Mouse (Mus musculus) kidney, postnatal 10 days (tissue): ENCODE measurements around the gene Frat2.

Experiments
- DNase-seq: peaks from one replicate; pipeline ENCODE4 v3.0.0; 2021; ENCODE audit warnings: mixed read lengths

The Frat2 gene

GRCm38 (mm10) chr19:41818749-41819148 lies 29.2 kb downstream of the Frat2 start:
- DNase-seq: no peak

- DNase-seq: no peak
Observed at GRCm38 (mm10) chr19:41817325-41817724, 30.6 kb downstream of the Frat2 start.

- no peak for DNase-seq
Observed at GRCm38 (mm10) chr19:41816915-41817314, 31.0 kb downstream of the Frat2 start.

GRCm38 (mm10) chr19:41816410-41816809 lies 31.5 kb downstream of the Frat2 start:
- no peak for DNase-seq

- no peak for DNase-seq
Observed at GRCm38 (mm10) chr19:41813374-41813773, 34.6 kb downstream of the Frat2 start.

GRCm38 (mm10) chr19:41812525-41812924 lies 35.4 kb downstream of the Frat2 start:
- DNase-seq: no peak

GRCm38 (mm10) chr19:41810074-41810473 lies 37.9 kb downstream of the Frat2 start:
- no peak for DNase-seq

GRCm38 (mm10) chr19:41808104-41808634 lies 39.8 kb downstream of the Frat2 start:
- no peak for DNase-seq

GRCm38 (mm10) chr19:41807497-41807896 lies 40.4 kb downstream of the Frat2 start:
- no peak for DNase-seq

- no peak for DNase-seq
Observed at GRCm38 (mm10) chr19:41805831-41806230, 42.1 kb downstream of the Frat2 start.

GRCm38 (mm10) chr19:41803322-41803721 lies 44.6 kb downstream of the Frat2 start:
- peak; percentile 28 for DNase-seq

- DNase-seq: peak; percentile 94
Observed at GRCm38 (mm10) chr19:41801742-41802369, 46.1 kb downstream of the Frat2 start, which contains the start of gene Arhgap19. TSS of gene Arhgap19 (minus strand) at chr19:41802047.

GRCm38 (mm10) chr19:41800986-41801741 lies 46.8 kb downstream of the Frat2 start:
- DNase-seq: no peak

GRCm38 (mm10) chr19:41800451-41800850 lies 47.5 kb downstream of the Frat2 start:
- DNase-seq: no peak

- DNase-seq: no peak
Observed at GRCm38 (mm10) chr19:41797536-41797935, 50.4 kb downstream of the Frat2 start.

GRCm38 (mm10) chr19:41796789-41797327 lies 51.1 kb downstream of the Frat2 start:
- no peak for DNase-seq

- no peak for DNase-seq
Observed at GRCm38 (mm10) chr19:41796148-41796760, 51.7 kb downstream of the Frat2 start.
